In genomic region chr5:110948476-110949399, GRCm38 (mm10) we compare ENCODE assay signal across 15 mouse cellular contexts.
DNase-seq lines count a peak whose midpoint lies in the region; ATAC-seq and TF ChIP-seq lines count a peak whose summit lies in the region.
"Had no signal": no experiment of that assay in that cellular context is flagged by ENCODE, and none has a peak within 500 bp of the region (broad histone marks: within the 10 kb centered on the region; RNA-seq: fewer than 3 reads in every experiment).

No protein-coding gene starts in this region.

- intact Hi-C loops in heart, postnatal 10 days (cut with DNase I), result no loop called here

- no peaks in the 10 kb centered on the region for H3K9me3 ChIP-seq in heart, embryonic 12.5 days (replicated peaks)
- H3K9me3 ChIP-seq in forebrain, embryonic 14.5 days (replicated peaks; ENCODE audit: control insufficient read depth, low read length), result no peaks in the 10 kb centered on the region
- H3K9me3 ChIP-seq in hindbrain, postnatal 0 days (ENCODE audit: low read length), result no peaks in the 10 kb centered on the region
- H3K9me3 ChIP-seq: limb, embryonic 12.5 days; neural tube, embryonic 12.5 days had no signal

- no peak for TF ChIP-seq CTCF in hindbrain, postnatal 0 days (IDR thresholded peaks at IDR 0.05; ENCODE audit: low read depth)

- WGBS in heart, embryonic 12.5 days, result 35% methylated on average over 12 of the region's 12 CpGs
- 44% methylated on average over 12 of the region's 12 CpGs for WGBS in forebrain, embryonic 14.5 days
- WGBS in hindbrain, postnatal 0 days, result 48% methylated on average over 12 of the region's 12 CpGs

- H3K36me3 ChIP-seq in heart, embryonic 12.5 days, result no peaks in the 10 kb centered on the region
- no peaks in the 10 kb centered on the region for H3K36me3 ChIP-seq in forebrain, embryonic 14.5 days (ENCODE audit: control insufficient read depth, insufficient read depth, low read length)
- no peaks in the 10 kb centered on the region for H3K36me3 ChIP-seq in hindbrain, postnatal 0 days (ENCODE audit: insufficient read depth, low read length)
- H3K36me3 ChIP-seq: neural tube, embryonic 12.5 days had no signal

- H3K27ac ChIP-seq in heart, embryonic 12.5 days (ENCODE audit: poor library complexity, severe bottlenecking), result peak overlapping the region; percentile 27; the same call in 1 of the 2 replicates
- H3K27ac ChIP-seq in forebrain, embryonic 14.5 days (ENCODE audit: low read depth, low read length), result peak overlapping the region; percentile 69
- no peak overlapping the region for H3K27ac ChIP-seq in hindbrain, postnatal 0 days
- H3K27ac ChIP-seq: left cerebral cortex, adult 2 months; limb, embryonic 12.5 days; liver, embryonic 14.5 days; neural tube, embryonic 12.5 days had no signal

- no peak overlapping the region for H3K4me3 ChIP-seq in heart, embryonic 12.5 days
- no peak overlapping the region for H3K4me3 ChIP-seq in forebrain, embryonic 14.5 days (ENCODE audit: low read depth, low read length)
- H3K4me3 ChIP-seq in hindbrain, postnatal 0 days (ENCODE audit: low read length), result no peak overlapping the region
- H3K4me3 ChIP-seq: left cerebral cortex, adult 2 months; limb, embryonic 12.5 days; neural tube, embryonic 12.5 days had no signal

- DNase-seq in heart, postnatal 10 days, result no peak
- peak; percentile 67 for DNase-seq in MN1 (ENCODE audit: low spot score)
- peak; percentile 42 for DNase-seq in forebrain, embryonic 14.5 days (ENCODE audit: low spot score)
- peak; percentile 25 for DNase-seq in hindbrain, postnatal 0 days (ENCODE audit: low spot score)
- no peak for DNase-seq in thymus, adult 18-20 months
- DNase-seq in thymus, postnatal 0 days (ENCODE audit: low spot score), result no peak
- no peak for DNase-seq in lung, postnatal 10 days
- DNase-seq: cerebellum, adult 2 months; kidney, postnatal 10 days; thymus, postnatal 14 days had no signal

- H3K4me1 ChIP-seq in heart, embryonic 12.5 days (replicated peaks), result peaks cover 18% of the 10 kb centered on the region
- H3K4me1 ChIP-seq in forebrain, embryonic 14.5 days (ENCODE audit: control insufficient read depth, insufficient read depth, low read length), result peaks cover 6% of the 10 kb centered on the region; the same call in 1 of the 2 replicates
- H3K4me1 ChIP-seq in hindbrain, postnatal 0 days (ENCODE audit: insufficient read depth, low read length), result 0 out of 2 replicates have a peak, but pooled peaks cover 4% of the 10 kb centered on the region
- H3K4me1 ChIP-seq: limb, embryonic 12.5 days; neural tube, embryonic 12.5 days had no signal

- no peak overlapping the region for H3K9ac ChIP-seq in heart, embryonic 12.5 days
- no peak overlapping the region for H3K9ac ChIP-seq in forebrain, embryonic 14.5 days (ENCODE audit: low read length)
- H3K9ac ChIP-seq in hindbrain, postnatal 0 days (replicated peaks; ENCODE audit: low read length), result no peak overlapping the region
- H3K9ac ChIP-seq: limb, embryonic 12.5 days; liver, embryonic 14.5 days; neural tube, embryonic 12.5 days had no signal

- 0 out of 2 replicates have a peak, but pooled peaks have one; percentile 33 for ATAC-seq in heart, embryonic 12.5 days (ENCODE audit: insufficient number of reproducible peaks, low FRiP score)
- ATAC-seq in forebrain, embryonic 14.5 days, result peak; percentile 65
- ATAC-seq in hindbrain, postnatal 0 days, result peak; percentile 53

- H3K27me3 ChIP-seq in heart, embryonic 12.5 days (replicated peaks), result peaks cover 20% of the 10 kb centered on the region
- no peaks in the 10 kb centered on the region for H3K27me3 ChIP-seq in forebrain, embryonic 14.5 days (replicated peaks; ENCODE audit: control insufficient read depth, insufficient read depth, low read length)
- H3K27me3 ChIP-seq in hindbrain, postnatal 0 days (ENCODE audit: insufficient read depth, low read length), result no peaks in the 10 kb centered on the region
- H3K27me3 ChIP-seq: limb, embryonic 12.5 days; neural tube, embryonic 12.5 days had no signal

- peak overlapping the region; percentile 31; the same call in 1 of the 2 replicates for H3K4me2 ChIP-seq in heart, embryonic 12.5 days
- H3K4me2 ChIP-seq in forebrain, embryonic 14.5 days (ENCODE audit: low read length), result no peak overlapping the region
- H3K4me2 ChIP-seq in hindbrain, postnatal 0 days (ENCODE audit: low read depth, low read length), result no peak overlapping the region
- H3K4me2 ChIP-seq: limb, embryonic 12.5 days; neural tube, embryonic 12.5 days had no signal

Comparison
In these comparisons a context has a peak if more than half of its experiments do, and no peak if none do; other contexts are left out.
1. DNase-seq: peak in MN1 (single experiment), forebrain, embryonic 14.5 days (single experiment) and hindbrain, postnatal 0 days (single experiment); none in heart, postnatal 10 days (0 of 2), thymus, adult 18-20 months (0 of 2), thymus, postnatal 0 days (single experiment) and lung, postnatal 10 days (single experiment).
2. Peak in every context shown above with its lines, with median percentiles within 50 percentile points of each other: ATAC-seq.